Mouse (Mus musculus) cerebellum, adult 18-20 months (tissue): ENCODE results near the gene Tbc1d19.

ENCODE experiments used
- DNase-seq, 2 experiments: peaks; one replicate each; pipeline ENCODE4 v3.0.0; 2021

Tbc1d19 gene

DNA sequence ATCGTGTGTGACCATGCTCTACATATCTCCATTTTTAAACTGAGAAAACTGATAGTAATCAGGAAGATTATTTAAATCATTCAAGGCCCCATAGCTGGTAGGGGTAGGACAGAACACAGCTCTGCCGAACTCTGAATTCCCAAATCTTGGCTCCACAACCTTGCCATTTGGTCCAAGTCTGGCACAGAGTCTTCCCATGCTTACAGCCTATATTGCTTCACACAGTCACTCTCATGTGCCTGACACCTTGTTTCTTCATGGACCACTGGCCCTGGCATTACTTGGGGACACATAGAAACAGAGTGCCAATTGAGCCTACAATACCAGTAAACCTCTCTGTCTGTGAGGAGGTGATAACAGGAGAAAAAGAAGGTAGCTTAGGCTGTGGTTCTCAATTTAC is 111.0 kb downstream of the Tbc1d19 start:
- DNase-seq, result no peak

GRCm38 (mm10) chr5:53922149-53922904 is 112.9 kb downstream of the Tbc1d19 start:
- no peak for DNase-seq

DNA sequence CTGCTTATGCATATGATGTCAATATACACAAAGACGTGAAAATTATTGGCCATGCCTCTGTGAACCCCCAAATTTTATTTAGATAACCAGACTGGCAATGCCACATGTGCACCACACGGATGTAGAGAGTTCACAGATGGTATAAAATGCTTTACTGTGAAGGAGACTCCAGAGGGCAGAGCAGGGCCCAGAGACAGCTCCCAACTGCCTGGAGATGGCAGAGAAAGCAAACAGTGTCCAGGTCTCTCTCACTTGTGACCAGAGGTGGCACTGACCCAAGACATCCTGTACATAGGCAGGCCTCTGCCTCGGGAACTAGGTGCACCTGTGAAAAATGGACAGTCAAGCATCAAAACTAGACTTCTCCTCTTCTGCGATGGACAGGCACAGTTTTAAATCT is 114.6 kb downstream of the Tbc1d19 start:
- no peak for DNase-seq

DNA sequence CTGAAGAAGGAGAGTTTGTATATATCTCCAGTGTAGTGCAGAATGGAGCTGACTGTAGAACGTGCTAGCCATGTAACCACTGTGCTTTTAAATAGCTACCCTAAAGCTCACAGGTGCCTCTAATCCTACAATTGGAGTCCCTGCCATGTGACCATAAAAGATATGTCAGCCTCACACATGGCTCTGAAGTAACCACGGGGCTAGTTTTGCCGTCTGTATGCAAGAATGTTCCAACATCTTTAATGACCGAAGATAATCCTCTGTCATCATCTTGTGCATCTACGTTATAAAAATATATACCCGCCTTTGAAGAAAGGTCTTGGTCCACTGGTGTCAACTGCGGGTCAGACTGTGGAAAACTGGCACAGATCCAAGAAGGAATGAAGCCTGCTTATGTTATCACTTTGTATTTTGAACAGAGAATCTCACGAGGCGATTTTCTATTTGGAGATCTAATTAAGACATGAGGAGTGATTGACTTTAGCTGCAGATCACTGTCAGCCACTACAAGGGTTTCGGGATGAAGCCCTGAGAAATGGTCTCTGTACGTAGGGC is 117.0 kb downstream of the Tbc1d19 start:
- no peak for DNase-seq

GRCm38 (mm10) chr5:53927886-53928285 is 118.5 kb downstream of the Tbc1d19 start:
- DNase-seq, result no peak

DNA sequence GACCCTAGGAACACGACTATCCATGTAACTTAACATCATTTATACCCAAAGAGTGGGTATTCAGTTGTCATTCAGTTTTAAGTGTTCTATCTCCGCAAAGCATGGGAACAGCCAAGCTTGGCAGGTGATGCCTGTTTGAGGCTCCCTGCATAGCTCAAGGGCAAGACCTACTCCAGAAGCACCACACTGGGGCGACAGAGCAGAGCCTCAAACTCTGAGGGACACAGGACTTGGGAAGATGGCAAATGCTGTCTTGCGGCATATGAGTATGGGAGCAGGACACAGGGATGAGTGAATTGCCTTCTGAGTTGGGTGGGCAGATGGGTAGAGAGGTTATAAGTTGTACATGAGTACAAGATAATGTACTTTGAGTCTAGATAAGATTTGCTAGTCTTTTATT is 119.1 kb downstream of the Tbc1d19 start:
- DNase-seq, result no peak

DNA sequence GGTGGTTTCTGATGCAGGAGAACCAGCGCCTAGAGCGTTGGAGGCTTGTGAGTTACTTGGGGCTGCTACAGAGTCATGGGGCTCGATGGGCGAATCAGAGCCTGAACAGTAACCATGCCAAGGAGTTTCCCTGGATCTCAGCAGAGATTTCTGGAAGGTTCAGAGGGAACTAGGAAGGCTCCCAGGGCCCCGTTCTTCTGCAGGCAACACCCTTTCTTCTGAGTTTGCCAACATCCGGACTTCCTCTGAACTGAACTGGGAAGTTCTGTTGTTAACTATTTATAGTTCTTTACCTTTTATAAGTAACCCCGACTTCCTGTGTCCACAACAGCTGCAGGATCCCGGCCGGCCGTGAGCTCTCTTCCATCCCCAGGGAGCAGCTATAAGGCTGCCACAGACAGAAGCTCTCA is 119.8 kb downstream of the Tbc1d19 start:
- DNase-seq, result no peak

GRCm38 (mm10) chr5:53929814-53930213 is 120.4 kb downstream of the Tbc1d19 start:
- no peak for DNase-seq

- DNase-seq, result no peak
These were observed 121.6 kb downstream of the Tbc1d19 start for GRCm38 (mm10) chr5:53931011-53931410.

DNA sequence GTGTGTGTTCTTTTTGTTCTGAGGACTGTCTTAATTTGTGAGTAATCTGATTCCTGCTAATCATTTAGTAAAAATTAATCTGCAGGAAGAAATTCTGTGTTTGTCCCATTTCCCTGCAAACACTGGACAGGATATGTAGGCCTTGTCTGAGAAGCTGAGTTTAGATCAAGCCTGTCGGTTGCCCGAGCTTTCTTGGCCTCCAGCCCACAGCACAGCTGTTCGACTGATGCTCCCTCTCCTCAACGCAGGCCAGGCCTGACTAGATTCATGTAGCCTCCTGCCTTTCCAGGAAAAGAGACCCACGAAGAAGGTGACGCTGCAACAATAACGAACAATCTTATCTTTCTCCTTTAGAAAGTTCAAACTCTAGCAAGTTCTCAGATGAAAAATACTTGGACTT is 124.2 kb downstream of the Tbc1d19 start:
- no peak for DNase-seq

- DNase-seq, result no peak
These were observed 124.6 kb downstream of the Tbc1d19 start for GRCm38 (mm10) chr5:53934040-53934439.

DNA sequence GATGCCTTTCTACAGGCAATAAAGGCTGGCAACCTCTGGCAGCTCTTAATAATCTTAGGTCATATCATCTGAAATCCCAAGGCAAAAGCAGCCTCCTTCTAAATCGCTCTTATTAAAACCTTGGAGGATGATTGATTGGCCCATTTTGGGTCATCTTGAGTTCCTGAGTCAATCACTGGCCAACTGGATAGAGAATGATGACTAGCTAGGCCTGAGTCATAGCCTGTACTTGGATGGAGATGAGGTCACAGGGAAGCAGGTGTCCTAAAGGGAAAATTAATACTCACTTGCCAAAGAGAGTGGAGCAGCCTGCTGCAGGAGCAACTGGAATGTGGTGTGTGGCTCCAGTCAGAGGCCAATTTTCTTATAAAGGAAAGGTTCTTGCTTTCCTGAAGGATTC is 125.4 kb downstream of the Tbc1d19 start:
- DNase-seq, result no peak

DNA sequence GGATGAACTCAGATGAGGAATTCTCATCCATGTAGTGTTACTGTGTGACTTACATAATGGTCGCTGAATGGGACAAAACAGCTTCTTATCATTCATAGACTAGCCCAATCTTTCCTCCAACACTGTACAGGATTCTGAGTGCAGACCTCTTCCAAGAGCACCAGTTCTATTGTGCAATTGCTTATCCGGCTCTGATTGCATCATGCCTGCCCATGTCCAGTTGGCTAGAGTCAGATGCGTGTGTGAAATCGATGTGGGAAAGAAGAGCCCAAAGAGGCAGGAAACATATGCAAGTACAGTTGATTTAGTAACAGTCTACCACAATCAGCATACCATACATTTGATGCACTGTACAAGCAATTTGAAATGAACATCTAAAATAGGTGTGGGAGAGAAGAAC is 127.8 kb downstream of the Tbc1d19 start:
- DNase-seq, result no peak

DNA sequence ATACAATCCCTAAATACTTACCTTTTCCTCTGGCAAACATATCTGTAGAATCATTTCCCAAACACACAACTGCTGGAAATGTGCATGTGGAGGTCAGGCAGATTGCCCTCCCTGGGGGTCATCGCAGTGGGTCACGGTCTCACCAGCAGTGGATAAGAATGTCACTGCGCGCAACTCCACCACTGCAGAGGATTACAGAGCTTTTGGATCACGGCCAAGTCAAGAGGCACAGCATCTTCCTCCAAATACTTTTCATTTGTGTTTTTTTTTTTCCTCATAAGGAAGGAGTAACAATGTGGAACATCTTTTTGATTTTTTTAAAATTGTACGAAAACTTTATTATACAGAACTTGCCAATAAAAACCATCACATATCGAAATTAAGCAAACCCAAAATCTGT is 129.6 kb downstream of the Tbc1d19 start:
- DNase-seq, result no peak

GRCm38 (mm10) chr5:53941322-53942024 is 132.1 kb downstream of the Tbc1d19 start:
- no peak for DNase-seq

- no peak for DNase-seq
These were observed 132.9 kb downstream of the Tbc1d19 start for GRCm38 (mm10) chr5:53942332-53942731.

GRCm38 (mm10) chr5:53943321-53943857 is 134.0 kb downstream of the Tbc1d19 start:
- no peak for DNase-seq

- no peak for DNase-seq
These were observed 137.3 kb downstream of the Tbc1d19 start for GRCm38 (mm10) chr5:53946747-53947146.

- no peak for DNase-seq
These were observed 138.3 kb downstream of the Tbc1d19 start for GRCm38 (mm10) chr5:53947549-53948183.

GRCm38 (mm10) chr5:53948606-53949266 is 139.3 kb downstream of the Tbc1d19 start:
- DNase-seq, result no peak

DNA sequence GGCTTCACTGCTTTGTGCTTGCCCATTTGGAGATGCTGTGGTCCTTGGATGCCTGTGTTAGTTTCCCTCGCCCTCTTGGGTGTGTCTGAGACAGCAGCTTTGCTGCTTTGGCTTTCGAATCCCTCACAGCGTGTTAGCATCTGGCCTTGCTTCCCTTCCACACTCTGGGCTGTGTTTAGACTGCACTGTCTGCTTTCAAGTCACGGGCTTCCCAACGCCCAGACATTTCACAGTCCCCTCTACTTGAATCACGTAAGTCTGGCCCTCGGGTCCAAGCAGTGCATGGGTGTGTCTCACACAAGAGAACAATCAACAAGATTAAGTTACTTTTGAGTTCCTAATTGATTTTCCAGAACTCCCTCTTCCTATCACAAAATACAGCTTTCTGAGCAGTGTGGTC is 140.8 kb downstream of the Tbc1d19 start:
- no peak for DNase-seq

- no peak for DNase-seq
These were observed 143.8 kb downstream of the Tbc1d19 start for GRCm38 (mm10) chr5:53953216-53953615.
